Mouse (Mus musculus) left cerebral cortex, postnatal 4 days (tissue): ENCODE measurements around the gene Ostf1. TPM values are rescaled to one million over a fixed set of nuclear protein-coding genes. Genes with fewer than 3 reads are reported as not detected.

ENCODE experiments used
- DNase-seq: peaks from one replicate; pipeline ENCODE4 v3.0.0-alpha.2; 2022
- intact Hi-C: fragments of 180-260 bp; cut with DNase I; formaldehyde crosslinking; loops from one replicate; pipeline ENCODE4 v1.15.1; 2025
- total RNA-seq, 2 experiments: library from RNA; stranded (reverse); gene quantifications; 2 replicates each; pipeline ENCODE4 v1.2.3; 2021

The Ostf1 gene
- total RNA-seq, 2 experiments from 2014 or later, result 19.3 to 21.1 TPM

DNA sequence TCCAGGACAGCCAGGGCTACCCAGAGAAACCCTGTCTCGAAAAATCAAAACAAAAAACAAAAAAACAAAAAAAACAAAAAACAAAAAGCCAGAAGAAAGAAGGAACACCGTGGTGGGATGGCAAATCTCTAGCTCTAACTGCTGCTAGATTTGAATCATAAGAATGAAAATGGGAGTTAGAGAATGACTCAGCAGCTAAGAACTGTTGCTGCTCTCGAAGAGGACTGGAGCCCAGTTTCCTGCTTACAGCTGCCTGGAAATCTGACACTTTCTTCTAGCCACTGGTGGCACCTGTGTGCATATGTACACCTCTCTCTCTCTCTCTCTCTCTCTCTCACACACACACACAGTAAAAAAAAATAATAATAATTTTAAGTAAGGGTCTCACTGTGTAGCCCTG, 14.8 kb upstream of the Ostf1 start:
- DNase-seq, result no peak
- intact Hi-C loops, result no loop called here

DNA sequence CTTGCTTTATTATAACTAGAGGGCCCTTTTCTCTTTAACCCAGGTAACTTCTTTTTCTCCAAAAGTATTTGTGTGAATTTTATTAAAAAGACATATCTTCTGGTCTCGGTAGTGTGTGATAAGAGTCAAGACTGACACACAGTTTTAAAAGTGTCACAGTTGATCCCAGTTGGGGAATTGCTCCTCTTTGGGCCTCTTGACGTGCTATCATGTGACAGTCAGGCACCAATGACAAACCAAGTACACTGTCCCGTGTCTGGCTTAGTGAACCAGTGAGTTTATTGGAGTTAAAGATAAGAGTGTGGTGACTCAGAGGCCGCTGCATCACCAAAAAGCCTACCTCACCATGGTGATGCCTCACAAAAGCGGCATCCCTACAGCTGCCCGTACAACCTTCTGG, 12.5 kb upstream of the Ostf1 start:
- intact Hi-C loops, result no loop called here
- no peak for DNase-seq

DNA sequence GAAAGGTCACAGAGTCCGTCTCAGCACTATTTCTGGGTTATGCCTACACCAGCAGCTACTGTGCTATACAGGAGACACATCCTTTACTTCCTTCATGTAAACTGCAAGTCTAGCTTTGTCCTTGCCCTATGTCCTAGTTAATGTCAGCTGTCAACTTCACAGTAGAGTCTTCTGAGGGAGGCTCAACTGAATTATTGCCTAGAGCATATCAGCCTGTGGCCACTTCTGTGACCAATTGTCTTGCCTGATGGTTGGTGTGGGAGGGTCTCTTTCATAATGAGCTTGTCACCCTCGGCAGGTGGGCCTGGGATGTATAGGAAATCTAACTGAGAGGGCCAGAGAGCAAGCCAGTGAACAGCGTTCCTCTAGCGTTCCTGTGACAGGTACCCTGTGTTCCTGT, 11.8 kb upstream of the Ostf1 start:
- intact Hi-C loops, result no loop called here
- no peak for DNase-seq

DNA sequence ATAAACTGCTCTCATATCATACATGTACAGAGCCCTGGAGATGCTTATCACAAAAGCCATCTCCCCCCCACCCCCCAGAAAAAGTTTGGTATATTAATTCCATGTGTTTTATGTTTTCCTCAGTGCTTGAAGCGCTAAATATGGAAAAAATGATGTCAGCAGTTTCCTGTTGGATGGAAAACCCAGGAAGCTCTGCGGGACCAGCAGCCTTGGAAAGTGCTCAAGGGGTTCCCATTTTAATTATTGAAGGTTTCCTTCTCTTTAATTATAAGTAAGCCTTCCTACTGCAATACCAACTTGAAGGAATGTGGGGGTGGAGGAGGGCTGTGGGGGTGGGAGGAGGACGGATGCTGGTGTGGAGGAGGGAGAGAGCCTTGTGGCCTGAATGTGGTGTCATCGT, 9.4 kb upstream of the Ostf1 start:
- intact Hi-C loops, result no loop called here
- no peak for DNase-seq

DNA sequence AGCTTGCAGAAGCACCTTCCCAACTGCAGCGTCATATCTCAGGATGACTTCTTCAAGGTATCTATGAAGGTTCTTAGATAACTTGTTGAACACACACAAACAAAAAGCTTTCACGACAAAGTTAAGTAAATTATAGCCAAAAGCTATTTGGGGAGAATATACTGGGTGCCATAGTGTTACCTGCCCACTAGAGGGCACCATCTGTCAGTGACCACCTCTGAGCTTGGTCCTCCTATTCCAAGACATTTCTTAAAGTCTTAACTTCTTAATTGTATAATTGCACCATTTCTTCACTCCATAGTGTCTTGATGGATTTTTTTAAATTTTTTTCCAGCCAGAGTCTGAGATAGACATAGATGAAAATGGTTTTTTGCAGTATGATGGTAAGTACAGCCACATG, 7.9 kb upstream of the Ostf1 start:
- intact Hi-C loops, result no loop called here

DNA sequence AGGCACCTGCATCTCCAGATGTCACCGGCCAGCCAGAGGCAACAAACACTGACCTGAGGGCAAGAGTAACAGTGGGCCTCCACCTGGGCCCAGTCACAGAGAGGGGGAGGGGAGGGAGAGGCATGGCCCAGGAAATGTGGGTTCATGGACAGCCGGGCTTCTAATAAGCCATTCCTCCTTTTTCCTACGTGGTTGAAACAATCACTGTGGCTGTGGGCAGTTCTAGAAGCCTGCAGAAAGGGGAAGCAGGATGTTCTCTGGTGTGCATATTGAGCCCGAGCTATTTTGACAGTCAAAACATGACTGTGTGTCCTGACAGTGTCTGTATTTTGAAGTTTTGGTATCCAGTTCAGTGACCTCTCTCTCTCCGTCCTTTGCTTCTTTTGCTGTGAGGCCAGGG, 7.3 kb upstream of the Ostf1 start:
- no peak for DNase-seq
- intact Hi-C loops, result no loop called here

More for the DNA sequence above, 7.9 kb upstream of the Ostf1 start:
- no peak for DNase-seq

DNA sequence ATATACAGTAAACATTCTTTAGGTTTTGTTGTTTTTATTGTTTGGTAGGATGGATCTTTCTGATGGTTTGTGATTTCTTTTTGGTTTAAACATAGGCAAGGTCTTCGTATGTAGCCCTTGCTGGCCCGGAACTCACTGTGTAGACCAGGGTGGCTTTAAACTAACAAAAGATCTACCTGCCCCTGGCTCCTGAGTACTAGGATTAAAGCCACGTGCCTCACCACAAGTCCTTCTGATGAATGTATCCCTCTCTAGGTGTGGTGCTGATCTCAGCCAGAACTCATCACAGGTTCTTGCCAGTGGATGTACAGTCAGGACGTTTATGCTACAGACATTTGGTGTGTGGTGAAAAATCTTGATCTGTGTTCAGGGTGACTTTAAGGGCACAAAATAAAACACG, 6.3 kb upstream of the Ostf1 start:
- no peak for DNase-seq
- intact Hi-C loops, result no loop called here

DNA sequence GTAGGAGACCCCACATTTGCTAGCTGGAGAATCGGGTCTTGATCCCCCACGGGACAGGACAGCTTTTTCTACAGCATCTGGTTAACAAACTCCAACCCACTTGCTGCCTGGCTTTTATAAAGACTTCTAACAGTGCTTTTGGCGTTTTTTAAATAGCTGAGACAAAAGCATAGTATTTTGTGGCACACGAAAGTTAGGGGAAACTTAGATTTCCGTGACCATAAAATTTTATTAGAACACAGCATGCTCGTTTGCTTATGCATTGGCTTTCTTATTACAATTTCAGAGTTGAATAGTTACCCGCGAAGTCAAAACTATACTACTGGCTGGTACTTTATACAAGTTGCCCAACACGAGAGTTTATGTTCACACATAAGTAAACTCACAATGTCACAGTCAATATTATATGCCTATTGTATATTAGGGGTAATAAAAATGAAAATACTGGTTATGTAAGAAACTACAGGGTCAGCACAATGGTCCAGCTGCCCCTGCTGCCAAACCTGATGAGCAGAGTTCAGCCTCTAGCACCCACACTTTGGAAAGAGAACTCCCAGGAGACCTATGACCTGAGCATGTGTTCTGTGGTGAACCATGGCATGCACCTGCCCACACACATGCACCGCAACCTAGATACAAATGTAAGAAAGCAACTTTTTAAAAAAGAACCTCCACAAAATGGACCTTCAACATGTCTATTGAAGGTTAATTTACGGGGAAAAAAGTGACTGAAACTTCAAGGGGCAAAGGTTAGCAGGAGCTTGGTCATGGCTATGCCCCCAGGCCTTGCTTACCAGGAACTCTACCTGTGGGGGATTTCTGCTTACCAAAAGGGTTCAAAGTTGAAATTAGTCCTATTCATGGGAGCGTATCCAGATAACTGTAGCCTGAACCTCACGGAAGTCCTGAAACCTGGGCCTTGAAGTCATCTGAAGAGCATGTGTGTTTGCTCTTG, 885 bp upstream of the Ostf1 start:
- no peak for DNase-seq
- intact Hi-C loops, result no loop called here

DNA sequence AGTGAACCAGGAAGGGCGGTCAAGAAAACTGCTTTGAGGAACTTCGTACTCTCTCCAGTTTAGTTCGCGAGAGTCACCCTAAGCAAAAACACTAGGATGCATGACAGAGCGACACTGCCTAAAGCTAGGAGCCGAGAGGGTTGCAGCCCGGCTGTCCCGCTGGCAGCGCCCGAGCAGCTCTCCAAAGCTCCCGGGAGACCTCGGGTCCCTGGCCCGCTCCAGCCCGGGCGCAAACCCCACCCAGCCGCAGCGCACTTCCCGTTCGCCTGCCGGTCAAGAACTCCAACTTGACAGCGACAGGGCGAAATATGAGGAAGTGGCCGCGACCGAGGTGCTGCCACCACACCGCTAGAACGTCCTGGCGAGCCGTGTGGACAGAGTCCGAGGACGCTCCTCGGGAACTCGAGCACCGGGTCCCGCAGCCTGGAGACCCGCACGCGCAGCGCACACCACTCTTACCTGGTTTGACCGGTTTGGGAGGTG, 421 bp downstream of the Ostf1 start:
- intact Hi-C loops, result no loop called here
- DNase-seq, result peak; percentile 39

DNA sequence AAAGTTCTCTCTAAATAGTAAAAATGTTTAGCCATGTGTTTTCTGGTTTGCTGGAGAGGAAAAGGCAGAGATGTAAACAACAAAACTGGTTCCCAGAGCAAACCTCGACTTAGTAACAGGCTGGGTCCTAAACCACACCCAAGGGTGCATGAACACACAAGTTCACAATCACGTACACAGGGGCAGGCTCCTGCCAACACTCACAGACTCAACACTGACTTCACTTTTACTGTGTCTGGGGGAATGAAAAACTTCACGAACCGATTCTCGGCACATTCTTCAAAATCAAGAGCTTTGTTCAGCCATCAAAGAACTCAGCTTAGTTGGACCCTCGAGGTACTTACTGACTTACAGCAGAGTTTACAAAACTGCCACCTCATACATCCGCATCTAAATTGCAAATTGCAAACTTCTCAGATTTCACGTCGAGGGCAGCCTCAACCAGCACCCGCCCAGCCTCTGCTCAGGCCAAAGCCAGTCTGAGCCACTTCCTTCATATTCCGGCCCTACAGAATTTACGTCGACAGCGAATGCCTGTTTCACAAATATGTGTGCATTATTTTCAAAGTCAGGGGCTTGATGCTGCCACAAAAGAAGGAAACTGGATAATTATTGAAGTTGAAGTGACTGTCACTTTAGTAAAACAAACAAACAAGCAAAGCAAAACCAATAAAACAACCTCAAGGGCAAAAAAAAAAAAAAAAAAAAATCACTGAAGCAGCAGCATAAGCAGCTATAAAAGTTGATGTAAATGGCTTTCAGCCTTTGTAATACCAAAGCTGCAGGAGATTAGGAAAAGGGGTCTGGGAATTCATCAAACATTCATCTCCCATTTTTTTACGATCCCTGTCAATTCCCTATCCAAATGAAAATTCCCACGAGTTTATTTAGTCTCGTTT, 1.2 kb downstream of the Ostf1 start:
- no peak for DNase-seq
- intact Hi-C loops, result no loop called here

DNA sequence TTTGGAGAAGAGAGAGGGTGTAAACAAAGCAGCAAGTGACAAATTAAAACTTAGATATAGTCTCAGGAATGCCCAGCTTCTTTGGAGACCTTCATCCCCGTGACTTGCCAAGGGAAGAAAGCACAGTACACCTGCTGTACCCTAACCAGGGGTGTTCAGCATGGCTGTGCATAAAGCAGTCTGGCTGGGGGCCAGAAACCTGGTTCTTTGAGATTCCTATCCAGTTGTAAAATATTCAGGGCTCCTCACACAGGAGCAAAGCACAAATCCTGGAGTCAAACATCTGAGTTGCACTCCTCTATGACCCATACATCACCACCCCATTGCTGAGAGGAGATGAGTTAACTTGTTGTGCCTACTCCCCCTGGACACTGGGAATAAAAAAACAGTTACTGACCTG, 2.0 kb downstream of the Ostf1 start:
- DNase-seq, result peak; percentile 14
- intact Hi-C loops, result loop anchor here (5.0 kb wide), 1 partner anchor 1052 kb away; no protein-coding TSS in a partner anchor

DNA sequence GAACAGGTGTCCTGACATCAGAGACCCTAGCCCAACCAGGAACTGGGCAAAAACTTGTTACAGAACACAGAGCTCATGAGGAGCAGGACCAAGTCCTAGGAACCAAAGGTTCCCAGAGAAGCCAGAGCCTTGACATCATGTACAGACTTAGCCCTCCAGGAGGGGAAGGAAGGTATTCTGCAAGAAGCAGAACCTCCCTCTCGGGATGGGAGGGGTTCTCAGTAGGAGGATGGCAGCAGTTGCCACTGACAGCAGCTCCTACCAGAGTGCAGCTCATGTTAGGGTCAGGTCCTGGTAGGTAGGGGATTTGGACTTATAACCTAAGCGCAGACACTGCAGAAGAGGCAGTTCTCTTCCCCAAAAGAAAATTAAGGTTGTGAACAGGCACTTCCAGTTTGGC, 7.7 kb downstream of the Ostf1 start:
- intact Hi-C loops, result no loop called here
- DNase-seq, result no peak

DNA sequence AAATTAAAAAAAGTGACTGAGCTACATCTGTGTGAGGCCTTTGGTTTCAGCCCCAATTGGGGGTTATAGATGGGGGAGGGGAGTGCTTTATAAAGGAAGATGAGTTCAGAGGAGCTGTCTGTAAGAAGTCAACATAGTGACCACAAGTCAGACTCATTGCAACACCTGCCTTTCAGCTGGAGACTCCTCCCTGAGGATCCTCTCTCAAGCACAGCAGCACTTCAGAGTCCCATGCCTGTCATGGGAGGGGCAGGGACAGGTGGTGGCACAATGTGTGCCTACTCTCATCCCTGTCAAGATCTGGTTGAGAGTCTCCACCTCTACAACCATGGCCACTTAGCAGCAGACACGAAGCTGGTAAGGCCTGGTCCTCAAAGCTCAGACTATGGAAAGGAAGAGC, 11.9 kb downstream of the Ostf1 start:
- intact Hi-C loops, result no loop called here
- DNase-seq, result no peak

DNA sequence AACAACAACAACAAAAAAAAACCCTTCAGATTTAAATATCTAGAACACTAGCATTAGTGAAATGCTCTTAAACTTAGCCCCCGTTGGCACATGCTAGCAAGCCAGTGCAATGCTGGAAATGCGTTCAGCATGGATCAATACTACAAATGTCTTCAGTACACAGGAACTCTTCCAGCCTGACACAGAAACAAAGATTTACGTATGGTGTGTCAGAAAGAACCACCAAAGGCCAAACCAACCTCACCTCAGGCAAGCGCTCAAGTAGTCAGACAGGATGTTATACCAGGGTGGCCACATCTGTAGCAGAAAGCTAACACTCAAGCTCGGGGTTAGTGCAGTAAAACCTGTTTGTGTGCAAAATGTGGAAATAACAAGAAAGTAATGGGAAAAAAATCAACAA, 12.6 kb downstream of the Ostf1 start:
- DNase-seq, result no peak
- intact Hi-C loops, result no loop called here

DNA sequence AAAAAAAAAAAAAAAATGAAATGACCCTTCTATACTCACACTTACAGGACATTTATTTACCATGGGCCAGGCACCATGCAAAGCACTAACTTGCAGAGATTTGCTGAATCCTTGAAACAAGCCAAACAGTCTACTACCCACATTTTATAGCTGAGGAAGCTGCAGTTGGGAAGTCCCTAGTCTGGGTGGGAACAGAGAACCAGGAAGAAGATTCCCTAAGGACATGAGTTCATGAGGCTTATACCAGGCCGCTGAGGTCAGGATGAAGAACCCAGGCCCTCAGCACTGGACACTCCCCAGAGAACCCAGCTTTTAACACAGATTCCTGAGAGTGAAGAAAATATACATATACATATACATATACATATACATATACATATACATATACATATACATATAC, 14.1 kb downstream of the Ostf1 start:
- no peak for DNase-seq
- intact Hi-C loops, result no loop called here

DNA sequence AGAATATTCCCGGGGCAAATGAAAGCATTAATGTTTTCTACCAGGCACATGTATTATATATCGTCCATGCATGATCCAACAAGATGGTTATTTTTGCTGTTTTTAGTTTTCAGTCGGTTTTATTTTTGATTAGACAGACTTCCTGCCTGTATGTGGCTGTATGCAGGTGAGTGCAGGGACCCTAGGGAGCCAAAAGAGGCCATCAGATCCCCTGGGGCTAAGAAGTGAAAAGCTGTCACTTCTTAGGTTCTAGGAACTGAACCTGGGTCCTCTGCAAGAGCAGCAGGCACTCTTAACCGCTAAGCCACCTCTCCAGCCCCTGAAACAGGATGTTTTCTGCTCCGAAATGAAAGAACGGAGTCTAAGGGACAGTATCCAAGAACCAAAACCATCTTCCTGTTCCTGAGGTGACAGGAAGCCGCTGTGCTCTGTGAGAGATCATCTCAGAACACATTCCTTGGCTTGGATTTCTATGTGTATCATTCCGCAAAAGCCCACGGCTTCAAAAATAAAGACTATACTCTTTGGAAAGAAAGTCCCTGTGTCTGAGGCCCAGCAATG, 15.9 kb downstream of the Ostf1 start:
- intact Hi-C loops, result no loop called here

DNA sequence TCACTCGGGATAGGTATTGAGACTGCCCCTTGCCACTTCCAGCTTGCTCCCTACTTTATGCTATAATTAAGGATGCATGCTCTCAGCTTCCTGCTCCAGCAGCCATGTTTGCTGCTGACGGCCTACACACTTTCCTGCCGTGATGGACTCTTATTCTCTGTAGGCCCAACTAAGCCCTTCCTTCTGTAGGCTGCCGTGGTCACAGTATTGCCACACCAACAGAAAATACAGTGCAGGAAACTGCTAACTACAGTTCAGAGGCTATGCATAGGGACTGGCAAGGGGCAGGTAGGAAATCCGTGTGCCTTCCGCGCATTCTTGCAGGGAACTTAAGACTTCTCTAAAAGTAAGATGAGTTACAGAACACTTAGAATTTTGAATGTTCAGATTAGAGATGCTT, 17.3 kb downstream of the Ostf1 start:
- intact Hi-C loops, result no loop called here
- DNase-seq, result no peak

More for the DNA sequence above, 15.9 kb downstream of the Ostf1 start:
- no peak for DNase-seq

DNA sequence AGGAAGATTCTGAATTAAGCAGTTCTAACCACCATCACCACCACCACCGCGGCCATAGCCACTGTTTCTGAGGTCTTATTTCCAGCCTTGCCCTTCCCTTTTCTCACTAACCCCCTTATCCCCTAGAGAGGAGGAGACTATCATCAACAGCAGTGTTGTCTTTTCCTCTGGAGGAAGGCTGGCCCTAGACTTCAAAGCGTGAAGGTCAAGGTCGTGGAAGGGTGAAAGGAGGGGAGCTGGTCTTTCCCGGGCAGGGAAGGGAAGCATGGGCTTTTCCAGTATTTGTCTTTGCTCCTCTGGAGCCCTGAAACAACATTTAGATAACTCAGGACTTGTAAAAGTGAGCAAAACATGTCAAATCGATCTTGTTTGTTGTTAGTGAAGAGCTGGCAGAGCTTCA, 22.6 kb downstream of the Ostf1 start:
- intact Hi-C loops, result no loop called here
- DNase-seq, result no peak

DNA sequence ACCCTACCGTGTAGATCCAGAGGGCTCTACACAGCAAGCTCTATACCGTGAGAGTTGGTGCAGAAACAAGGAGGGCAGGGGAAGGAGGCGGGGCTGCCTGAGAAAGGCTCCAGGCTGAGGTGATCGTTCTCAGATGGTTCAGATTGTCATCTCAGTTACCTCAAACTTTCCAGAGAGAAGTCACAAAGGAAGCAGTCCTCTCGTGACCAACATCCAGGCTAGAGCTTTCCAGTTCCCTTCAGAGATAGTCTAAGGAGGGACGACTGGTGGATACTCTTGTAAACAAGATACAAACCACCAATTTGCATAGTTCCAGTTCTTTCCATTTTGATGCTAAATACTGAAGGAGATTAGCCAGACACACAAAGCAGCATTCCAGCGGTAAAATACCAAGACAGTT, 23.7 kb downstream of the Ostf1 start:
- DNase-seq, result no peak
- intact Hi-C loops, result no loop called here

DNA sequence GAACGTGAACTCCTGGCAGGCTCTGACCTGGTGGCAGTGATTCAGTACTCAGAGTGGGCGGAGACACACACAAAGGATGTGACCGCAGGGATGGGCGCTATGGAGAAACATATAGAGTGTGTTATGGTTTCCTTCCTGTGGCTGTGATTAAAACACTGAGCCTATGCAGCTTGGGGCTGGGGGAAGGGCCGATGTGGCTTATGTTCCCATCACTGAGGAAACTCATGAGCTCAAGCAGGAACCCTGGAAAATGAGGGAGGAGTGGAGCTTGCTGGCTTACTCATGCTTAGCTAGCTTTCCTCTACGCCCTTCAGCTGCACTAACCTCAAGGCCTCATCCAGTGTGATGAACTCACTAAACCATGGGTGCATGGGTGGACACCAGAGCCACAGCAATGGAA, 28.6 kb downstream of the Ostf1 start:
- intact Hi-C loops, result no loop called here
- no peak for DNase-seq

DNA sequence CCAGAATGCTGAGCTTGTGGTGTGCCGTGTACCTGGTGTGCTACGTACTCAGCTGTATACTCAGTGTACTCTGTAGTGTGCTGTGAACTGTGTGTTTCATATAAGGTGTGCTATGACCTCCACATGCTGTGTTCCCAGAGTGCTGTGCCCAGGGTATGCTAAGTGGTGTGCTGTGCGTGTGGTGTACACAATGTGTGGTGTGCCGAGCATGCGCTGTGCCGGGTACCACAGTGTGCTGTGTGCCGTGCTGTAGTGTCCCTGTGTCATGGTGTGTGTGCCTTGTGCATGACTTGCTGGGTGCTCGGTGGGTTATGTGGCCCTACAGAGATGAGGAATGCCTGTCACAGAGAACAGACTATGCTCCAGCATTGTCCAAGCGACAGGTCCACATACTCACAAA, 31.0 kb downstream of the Ostf1 start:
- intact Hi-C loops, result no loop called here
- DNase-seq, result no peak
